Mouse (Mus musculus) spleen, postnatal 14 days (tissue): ENCODE measurements around the gene Nrg3.

ENCODE experiments used
- DNase-seq, 2 experiments: peaks; one replicate each; pipeline ENCODE4 v3.0.0; 2021 to 2022; ENCODE audit warnings: low spot score in 2 of 2

The Nrg3 gene

DNA sequence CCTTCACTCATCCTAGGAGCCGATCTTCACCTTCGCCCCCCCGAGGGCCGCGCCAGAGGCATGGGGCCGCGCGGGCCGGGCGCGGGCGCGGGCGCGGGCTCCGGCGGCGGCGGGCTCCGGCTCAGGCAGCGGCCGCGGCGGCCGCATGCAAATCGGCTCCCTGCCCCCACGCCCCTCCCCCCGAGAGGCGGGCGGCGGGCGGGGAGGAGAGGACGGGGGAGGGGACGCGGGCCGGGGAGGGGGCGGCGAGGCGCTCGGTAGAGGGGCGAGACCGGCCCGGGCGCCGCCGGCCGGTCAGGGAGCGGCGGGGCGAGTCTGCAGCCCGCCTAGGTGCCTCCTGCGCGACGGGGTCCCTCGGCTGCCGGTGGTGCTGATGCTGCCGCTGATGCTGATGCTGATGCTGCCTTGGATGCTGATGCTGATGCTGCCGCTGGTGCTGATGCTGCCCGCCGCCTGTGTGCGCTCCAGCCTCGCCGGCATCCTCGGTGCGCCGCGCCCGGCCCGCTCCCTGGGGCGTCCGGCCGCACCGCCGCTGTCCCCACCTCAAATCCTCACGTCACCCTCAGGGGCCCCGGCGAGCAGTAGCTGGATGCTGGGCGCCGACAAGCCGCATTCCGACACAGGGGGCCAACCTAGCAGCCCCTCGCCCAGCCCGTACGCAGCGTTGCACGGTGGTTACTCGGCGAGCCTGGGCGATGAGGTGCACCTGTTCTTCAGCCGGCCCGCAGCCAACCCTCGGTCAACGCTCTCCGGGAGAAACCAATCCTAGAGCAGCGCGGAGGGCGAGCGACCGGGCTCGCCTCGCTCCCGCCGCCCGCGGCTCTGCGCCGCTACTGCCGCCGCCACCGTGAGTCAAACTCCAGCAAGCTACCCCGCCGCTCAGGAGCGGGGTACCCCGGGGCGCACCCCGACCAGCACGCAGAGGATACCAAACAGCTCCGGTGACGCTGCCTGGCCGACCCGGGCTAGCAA is at the start of gene Nrg3:
TSS of gene Nrg3 (minus strand) at position 299 of the 972 bp plus-strand sequence.
- DNase-seq = no peak

DNA sequence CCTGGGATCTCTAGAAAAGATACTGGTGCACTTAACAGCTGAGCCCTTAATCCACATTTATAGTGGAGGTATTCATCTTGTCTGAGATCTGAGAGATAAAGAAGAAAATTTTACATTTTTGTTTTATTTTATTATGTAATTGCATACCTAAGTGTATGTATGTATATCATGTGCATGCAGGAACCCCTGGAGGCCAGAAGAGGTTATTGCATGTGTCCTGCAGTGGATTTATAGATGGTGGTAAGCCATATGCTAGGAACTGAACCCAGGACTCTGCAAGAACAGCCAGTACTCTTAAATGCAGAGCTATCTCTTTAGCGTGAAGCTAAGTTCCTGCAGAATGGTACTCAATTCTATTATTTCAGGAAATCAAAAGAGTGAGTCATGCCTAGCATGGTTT is 36.1 kb upstream of the Nrg3 start:
- DNase-seq = no peak

DNA sequence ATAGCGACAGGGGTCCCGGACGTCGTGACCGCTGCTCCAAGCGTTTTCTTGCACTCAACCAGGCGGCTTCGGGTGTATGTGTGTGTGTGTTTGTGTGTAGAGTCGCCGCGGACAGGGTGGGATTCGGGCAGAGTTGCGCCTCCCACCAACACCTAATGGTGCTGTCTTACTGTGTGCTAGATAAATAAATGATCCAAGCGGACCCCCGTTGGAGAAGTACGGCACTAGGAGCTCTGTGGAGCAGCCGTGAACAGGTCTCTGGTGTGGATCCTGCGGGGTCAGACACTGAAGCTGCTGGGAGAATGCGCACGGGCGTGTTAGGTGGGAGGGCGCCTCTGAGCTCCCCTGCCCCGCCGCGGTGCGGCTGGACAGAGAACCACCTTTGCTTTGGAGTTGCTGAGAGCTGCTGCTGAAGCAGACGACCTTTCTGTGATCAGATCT is 903 bp upstream of the Nrg3 start:
- no peak for DNase-seq

DNA sequence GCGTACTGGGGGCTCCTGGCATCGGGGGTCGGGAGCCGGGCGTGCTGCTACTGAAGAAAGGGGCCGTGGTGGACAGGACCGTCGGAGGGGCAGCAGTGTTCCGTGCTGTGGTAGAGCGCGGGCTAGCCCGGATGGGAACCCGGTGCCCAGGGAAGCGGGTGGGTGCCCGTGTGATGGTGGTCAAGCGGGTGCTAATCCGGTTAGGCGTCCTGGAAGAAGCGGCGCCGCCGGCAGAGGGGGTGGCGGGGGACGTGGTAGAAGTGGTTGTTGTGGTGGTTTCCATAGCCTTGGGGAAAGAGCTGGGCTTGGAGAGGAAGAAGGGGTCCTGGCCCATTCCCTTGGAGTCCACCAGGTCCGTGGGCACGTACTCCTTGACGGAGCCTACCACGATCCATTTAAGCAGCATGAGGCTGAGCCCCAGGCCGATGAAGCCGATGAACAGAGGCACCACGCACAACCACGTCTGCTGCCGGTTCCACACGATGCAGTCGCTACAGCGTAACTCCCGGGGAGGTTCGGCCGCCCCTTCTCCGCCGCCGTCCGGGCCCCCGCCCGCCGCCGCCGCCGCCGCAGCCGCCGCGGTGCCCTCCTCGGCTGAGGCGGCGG is 639 bp downstream of the Nrg3 start:
- DNase-seq = no peak

DNA sequence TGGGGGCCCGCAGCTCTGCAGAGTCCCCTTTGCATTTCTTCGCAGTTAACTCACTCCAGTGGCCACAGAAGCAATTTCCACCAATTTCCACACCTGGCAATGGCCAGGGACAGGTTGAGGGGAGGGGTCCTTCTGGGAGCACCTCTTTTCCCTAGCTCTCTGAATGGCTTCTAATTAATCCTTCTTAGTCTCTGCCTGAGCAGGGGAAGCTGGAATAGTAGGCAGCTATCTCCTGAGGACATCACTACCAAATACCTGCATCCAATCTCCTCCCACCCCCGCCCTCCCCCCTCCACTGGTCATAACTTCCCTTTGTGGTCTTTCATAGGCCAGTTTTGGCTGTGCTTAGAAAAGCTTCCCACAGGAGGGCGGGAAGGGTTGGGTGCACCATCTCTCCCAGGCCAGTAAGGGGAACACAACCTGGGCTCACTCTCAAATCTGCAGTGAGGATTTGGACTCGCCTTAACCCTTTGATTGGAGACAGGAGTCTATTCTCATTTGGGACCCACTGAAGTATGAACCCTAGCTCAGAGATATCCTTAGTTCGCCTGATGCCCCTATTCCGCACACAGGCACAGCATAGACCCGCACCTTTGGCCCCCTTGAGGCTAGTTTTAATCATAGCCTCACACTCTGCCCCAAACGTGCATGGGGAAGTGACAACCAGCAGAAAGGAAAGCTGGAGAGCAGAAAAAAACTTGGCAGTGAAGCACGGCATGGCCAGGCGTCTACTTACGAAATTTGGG is 1.5 kb downstream of the Nrg3 start:
- DNase-seq = no peak

DNA sequence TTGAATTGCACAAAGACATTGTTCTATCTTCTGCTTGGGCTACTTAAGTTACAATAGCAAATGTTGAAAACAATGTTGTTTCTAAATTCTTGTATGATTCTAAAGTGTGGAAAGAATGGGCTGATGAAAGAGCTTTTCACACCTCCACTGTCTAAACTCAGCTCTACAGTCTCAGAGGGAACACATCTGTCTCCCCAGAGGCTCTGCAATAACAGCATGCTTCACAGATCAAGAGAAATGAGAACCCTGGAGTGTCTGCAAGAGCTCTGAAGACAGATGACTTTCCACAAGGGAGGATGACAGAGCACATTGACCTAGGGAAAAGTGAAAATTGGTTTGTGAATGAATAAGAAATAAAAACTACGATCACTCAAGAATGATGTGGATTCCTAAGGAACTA is 27.4 kb downstream of the Nrg3 start:
- no peak for DNase-seq

DNA sequence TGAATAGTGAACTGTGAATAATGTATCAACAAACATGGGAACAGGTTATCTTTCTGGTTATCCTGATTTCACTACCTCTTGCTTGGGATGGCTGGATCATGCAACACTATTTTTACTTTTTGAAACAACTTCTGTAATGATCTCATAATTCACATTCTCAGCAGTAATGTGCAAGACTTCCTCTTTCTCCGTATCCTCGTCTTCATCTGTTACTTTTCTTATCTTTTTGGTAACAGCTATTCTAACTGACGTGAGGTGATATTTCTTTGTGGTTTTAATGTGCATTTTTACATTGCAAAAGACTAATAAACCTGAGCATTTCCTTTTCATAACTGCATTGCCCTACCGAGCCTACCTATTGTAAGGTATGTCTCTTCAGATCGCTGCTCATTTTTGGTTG is 44.4 kb downstream of the Nrg3 start:
- no peak for DNase-seq

DNA sequence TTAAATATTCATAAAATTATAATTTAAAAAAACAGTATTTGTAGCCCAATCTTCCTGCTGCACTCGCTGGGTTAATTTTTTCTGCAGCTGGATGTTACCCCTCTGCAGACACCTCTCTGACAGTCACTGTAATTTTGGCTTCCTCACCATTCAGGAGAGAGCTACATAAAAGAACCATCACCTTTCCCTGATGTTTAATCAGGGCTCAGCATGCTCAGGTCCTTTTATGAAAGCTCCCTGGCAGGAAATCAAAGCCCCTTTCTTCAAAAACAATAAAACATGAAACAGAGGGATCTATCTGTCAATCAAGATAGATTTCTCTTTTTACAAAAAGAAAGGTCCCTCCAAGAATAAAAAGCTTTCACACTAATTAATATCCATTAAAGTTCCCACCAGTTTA is 51.0 kb downstream of the Nrg3 start:
- DNase-seq = no peak

DNA sequence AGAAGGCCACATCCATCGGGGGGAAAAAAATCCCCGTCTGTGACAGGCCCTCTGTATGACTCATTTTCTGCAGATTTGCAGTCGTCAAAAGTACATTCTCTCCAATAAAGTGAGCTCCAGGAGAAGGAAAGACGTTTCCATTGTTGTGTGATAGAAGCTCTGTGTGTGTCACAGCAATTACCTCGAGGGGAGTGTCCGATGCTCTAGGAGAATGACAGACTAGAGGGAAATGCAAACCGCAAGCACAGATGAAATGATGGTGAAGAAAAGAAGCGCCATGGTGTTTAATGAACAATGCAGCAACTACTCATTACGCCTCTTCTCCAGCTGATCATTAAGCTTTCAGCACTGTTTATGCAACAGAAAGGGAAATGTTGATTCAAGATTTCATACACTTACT is 59.6 kb downstream of the Nrg3 start:
- DNase-seq = no peak

DNA sequence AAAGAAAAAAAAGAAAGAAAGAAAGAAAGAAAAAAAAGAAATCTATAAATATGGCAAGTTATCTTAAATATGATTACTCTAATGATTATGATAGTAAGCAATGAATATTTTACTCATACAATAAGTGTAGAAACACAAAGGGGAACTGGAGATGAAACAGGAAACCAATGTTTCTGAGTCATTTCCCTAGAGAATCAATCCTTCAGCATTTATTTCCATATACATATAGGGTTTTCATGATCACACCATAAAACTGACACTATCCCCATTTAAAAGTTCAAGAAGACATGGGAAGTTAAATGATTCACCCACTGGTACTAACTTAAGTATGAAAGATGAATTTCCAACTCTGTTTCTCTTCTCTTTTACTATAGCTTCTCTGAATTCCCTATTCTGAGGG is 86.0 kb downstream of the Nrg3 start:
- no peak for DNase-seq

DNA sequence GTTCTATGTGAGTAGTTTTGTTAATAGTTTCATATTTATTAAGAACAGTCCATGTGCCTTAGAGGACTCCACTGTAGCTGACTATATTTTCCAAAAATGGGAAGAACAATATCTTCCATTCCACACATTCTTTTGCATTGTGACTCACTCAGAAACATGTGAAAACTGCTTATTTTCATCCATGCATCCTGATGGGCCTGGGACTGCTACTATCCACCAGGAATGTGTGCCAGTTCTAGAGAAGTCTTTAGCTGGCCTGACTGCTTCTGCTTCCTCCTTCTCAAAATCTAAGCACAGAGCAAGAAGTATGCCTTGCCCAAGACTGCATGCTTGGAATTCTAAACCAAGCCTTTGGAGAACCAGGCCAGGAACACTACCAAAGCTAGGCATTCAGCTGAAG is 91.6 kb downstream of the Nrg3 start:
- no peak for DNase-seq

DNA sequence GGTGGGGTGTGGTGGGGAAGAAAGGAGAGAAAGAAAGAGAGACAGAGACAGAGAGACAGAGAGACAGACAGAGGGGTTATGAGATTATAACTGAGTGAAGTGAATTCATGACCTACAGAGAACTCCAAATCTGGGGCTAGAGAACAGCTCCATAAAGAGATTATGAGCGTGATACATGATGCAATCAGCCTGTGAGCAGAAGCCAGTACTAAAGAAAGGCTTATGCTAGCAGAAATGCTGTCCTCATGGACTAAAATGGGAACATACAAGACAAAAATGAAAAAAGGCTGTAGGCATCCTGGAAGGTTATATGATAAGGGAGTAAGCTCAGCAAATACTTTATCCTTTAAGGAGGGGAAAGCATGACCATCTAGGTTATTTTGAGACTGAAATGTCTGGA is 99.7 kb downstream of the Nrg3 start:
- no peak for DNase-seq

DNA sequence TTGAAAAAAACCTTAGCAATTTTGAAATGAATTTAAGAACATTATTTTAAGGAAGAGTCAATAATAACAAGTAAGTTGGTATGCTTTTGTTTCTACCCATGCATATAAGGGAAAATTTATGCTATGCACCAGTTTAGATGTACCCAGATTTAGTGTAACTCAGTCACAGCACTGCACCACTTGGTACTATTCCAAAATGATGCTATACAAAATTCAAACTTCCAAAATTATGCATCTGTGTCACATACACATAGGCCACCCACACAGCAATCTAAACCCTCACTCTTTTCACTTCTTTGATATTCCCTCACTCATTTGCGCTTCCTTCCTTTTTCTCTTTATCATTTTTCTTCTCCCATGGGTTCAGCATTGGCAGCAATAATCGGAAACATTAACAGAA is 116.6 kb downstream of the Nrg3 start:
- no peak for DNase-seq

DNA sequence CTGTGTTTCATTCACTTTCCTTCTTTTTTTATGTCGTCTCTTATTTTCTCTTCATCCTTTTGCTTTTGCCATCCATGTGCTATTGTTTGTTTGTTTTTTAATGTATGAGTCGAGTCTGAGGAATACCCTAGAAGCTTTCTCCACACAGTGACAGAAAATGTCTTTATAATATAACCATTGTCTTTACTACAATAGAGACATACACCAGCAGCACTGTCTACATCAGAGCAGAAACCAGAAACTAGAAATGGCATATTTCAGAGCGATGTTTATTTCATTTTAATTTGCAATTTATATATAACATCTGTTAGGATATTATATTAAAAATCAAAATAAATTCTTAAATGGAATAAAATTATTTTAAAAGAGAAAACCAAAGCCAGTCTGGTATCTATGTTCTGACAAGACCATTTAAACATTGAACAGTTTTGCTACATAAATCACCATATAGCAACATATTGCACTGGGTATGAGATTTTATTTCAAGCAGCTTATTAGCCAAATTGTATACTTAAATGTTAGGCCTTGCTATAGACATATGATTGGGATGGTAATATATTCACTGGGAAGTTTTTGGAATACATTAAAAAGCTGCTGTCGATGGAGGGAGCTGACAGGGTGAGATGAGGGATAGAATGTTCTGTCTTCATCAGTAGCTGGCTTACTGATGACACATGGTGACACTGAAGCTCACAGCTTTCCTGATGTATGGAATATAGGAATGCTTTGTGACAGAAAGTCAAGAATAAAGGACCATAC is 120.7 kb downstream of the Nrg3 start:
- no peak for DNase-seq

DNA sequence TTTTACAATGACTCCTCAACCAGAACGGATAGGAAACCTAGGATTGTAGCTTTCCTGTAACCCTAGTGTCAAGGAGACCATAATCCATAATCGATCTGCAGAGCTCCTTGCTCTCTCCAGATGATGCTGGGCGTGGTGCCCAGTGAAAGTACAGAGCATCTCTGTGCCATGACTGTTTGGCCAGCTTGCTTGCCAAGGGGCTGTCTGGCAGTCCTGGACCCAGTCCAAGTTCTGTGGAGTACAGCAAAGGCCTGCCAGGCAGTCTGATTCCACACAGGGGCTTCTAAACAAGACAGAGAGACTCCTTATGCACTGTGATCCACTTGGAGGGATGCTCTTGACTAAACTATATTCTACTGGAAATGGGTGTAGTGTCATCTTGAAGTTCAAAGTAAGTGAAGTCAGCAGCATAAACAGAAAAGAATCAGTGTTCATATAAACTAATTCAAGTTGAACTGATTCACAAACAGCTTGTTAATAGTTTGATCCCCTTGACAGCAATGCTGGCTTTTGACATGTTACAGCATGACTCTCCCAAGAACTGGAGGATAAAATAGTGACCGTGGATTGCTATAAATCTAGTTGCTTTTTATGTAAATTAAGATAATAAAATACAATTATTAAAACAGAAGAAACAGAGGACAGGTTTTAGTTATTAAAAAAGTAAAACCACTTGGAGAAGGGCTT is 155.3 kb downstream of the Nrg3 start:
- DNase-seq = no peak

DNA sequence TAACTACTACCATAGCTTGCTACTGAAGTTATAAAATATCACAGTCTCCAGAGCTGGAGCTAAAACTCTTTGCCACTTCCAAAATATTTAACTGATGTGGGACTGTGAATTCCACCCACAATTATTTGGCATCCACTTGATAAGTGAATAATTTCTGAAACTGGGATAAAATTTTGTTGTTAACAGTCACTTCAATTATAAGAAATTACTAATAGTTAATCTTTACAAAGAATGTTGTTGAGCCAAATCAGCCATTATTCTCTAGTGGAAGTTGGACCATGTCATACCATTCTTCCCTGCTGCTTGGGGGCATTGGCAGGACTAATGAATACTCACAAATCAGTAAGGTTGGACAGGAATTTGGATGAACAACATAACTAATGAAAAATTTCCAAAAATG is 158.8 kb downstream of the Nrg3 start:
- no peak for DNase-seq

DNA sequence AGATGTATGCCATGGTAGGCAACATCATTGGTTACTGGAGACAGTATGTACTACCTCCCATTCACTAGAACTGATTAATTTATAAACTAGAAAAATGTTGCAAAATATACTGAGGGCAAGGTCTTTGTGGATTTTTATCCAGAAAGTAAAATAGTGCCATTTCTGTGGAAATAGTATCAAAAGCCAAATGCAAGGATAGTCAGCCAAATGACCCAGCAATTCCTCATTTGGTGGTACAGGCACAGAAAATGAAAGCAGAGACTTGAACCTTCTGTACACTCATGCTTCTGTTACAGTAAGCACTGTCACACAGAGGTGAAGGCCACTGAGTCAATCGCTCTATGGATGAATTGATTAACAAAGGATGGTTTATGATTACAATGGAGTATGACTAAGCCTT is 207.8 kb downstream of the Nrg3 start:
- no peak for DNase-seq

DNA sequence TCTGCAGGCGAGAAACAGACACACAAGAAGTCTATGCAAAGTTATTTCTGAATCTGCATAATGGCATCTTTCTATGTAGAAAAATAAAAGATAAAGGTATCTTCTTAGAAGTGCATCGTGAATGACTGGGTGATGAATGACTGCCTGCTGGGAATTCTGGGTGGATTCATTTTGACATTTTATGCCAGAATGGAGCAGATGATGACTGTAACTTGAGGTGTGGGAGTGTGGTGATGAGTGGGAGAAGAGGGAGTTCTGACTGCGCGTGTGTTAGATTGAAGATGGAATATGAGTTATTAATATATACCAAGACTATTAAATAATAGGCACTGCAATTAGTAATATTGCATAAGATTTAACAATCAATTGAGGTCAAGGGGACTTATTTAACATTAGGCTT is 208.5 kb downstream of the Nrg3 start:
- DNase-seq = no peak

DNA sequence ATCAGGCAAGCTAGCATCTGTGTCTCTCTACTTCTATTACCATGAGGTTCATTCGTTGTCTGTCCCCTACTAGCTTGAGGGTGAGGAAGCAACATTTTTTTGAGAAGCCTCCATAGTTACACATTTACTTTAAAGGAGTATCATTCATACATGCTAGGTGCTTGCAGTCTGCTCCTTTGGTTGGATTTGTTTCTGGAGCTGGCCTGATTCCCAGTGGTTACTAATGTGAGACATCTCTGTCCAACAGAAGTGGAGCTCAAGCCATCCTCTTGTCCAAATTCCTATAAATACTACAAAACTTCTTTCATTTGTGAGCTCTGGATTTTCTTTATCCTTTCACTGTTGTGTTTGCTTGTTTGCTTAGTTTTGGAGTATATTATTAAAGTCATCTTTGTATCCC is 211.9 kb downstream of the Nrg3 start:
- no peak for DNase-seq

DNA sequence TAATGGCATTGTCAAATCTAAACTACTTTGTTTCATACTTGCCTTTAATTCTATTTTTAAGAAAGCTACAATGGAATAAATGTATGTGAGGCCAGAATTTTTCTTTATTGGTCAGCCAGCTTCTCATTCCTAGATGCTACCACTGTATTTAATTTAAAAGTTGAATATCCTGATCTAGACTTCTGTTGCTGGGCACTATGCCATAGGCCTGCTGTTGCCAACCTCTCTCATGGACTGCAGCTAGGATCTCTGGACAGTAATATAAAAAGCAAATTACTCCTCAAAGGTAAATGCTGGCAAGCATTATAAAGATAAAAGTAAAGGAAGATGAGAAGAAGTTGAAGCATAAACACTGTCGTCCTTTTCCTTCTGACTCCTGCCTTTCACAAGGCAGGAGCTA is 217.5 kb downstream of the Nrg3 start:
- no peak for DNase-seq

DNA sequence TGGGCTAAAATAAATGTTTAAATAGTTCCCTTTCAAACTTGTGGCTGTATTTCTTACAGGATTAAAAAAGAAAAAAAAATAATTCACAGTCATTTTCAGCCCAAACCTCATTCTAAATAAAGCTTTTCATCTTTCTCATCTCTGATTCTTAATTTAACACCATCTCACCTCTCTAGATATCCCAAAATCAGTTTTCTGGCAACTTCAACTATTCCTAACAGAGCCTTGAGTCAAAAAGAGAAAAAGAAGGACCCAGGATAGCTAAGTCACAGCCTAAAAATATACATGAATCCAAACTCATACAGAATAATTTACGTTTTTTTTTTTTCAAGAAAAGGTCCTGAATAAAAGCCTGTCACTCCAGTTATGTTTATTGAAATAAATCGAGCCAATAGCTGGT is 232.6 kb downstream of the Nrg3 start:
- DNase-seq = no peak
